Mouse (Mus musculus) lung, postnatal 25 days (tissue): ENCODE measurements at regions not wholly inside any gene's neighbourhood (a gene's known extent, or its start where the extent isn't known, plus 50 kb on each side); places are given as distances from the start of the nearest gene placed in this dataset.

Experiments
- DNase-seq: peaks from one replicate; pipeline ENCODE4 v3.0.0; 2022; ENCODE audit warnings: low spot score

DNA sequence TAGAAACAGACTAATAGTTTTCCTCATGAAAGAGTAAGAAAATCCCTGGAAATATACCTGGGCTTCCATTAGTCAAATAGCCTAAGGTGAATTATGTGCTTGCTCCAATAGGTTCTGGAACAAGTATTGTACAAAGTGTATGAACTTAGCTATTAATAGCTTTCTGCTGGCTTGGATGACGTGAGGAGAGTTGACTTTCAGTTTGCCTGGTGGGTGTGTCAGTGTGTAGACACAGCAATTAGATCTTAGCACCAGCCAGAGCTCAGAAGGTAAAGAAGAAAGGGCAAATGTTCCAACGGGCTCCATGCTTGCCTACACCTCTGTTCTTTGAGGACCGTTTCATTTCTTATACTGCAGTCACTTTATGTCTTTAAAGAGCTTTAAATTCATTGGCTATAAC is 654.8 kb upstream of the Mef2c start:
- no peak for DNase-seq

DNA sequence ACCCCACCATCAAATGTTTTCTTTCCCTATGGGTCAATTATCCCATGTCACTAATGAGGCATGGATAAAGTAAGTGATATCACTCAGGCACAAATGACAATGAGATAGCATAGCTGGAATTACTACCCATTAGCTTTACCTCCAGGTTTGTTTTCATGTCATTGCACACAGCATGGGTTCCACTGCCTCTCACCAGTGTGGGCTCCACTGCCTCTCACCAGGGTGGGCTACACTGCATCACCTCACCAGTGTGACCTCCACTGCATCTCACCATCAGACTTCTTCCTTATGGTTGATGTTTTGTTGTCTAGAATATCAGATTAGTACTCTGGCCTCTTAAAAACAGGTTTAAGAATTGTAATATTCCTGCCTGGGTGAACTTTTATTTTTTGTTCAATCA is 634.0 kb upstream of the Mef2c start:
- no peak for DNase-seq

DNA sequence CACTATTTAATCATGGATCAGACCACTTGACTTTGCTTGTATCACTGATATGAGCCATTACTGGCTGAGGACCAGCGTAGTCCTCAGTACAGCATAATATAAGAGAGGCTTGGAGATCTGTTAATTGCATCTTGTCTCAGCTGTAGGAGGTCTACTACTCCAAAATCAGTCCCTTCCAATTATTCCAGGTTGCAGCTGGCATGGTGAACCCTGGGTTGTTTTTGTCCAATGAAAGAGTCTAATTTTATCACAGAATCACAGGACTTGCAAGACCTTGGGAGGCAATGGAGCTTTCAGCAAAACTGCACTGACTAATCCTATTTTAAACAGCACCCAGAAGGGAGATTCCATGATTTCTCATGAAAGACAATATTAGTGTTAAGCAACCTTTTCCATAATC is 629.7 kb upstream of the Mef2c start:
- DNase-seq, result no peak

DNA sequence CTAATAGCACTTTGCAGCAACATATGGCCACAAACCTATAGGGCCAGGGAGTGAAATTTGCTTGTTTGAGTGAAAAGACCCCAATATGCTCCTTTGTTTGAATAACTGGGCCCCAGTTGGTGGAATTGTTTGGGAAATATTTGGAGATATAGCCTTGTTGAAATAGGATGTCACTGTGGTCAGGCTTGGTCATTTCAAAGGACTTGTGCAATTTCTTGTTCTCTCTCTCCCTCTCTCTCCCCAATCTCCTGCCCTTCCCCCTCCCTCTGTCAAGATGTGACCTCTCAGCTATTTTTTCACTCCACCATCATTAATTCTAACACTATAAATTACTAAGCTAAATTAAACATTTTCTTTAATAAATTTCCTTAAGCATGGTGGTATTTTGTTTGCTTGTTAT is 620.5 kb upstream of the Mef2c start:
- DNase-seq, result no peak

DNA sequence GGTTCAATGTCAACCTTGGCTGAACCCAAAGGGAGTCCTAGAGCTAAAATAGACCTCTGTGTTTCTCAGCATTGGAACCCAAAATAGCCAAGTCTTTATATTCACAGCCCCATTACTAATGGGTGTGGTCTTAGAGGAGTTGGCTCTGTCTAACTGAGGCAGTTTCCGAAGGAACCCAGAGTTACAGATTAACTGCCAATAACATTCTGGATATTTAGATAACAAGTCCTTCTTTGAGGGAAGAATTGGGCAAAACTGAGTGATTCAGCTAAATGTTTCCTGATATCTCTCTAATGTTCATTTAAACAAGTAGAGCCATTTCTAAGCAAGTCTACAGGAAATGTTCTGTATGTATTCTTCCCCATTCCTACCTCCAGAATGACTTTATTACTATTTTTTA is 615.1 kb upstream of the Mef2c start:
- DNase-seq, result no peak

DNA sequence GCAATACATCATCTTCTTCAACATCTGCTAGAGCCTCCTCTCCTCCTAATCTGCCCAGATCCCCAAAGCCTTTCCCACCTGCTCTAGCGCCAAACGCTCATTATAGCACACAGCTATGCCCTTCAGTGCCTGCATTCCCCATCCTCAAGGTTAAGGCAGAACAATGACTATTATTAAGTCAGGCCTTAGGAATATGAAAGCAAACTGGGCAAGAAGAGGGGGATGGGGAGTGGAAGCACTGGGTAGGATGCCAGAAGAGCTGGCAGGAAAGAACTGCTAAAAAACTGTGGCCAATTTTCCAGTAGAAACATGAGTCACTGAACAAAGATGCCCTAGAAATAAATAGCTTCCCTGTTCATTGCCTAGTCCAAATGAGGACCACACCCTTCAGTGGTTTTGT is 611.1 kb upstream of the Mef2c start:
- DNase-seq, result no peak

DNA sequence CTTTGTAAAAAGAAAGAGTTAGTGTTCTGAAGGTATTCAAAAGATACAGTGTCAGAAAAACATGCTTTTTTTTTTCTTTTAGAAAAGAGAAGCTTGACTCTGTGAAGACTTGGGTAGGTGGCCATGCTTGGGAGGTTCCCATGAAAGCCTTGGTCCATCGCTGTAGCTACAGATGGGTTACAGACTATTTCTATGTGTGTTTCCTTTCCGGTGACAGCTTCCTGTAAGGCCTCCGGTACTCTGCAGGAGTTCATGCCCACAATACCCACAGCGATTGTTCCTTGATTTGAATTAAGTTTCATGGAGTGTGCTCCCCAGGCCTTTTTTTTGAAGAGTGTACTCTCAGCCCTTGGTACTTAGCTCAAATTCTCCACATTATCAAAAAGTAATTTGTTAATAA is 604.1 kb upstream of the Mef2c start:
- peak; percentile 16 for DNase-seq

DNA sequence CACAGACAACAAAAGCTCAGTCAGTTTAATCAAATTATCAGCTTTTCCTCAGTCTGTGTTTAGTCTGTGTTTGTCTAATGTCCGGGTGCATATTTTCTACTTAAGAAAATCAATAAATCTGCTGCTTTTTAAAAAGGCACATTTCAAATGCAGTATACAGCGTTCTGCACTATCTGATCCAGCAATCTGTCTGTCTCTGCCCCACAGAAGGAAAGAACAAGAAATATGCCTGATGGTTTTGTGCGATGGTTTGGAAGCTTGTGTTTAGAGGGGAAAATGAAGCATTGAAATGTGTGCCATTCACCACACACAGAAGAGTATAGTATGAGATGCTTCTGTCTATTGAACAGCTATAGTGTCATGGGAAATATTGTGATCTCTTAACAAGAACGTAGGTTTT is 601.7 kb upstream of the Mef2c start:
- DNase-seq, result no peak

DNA sequence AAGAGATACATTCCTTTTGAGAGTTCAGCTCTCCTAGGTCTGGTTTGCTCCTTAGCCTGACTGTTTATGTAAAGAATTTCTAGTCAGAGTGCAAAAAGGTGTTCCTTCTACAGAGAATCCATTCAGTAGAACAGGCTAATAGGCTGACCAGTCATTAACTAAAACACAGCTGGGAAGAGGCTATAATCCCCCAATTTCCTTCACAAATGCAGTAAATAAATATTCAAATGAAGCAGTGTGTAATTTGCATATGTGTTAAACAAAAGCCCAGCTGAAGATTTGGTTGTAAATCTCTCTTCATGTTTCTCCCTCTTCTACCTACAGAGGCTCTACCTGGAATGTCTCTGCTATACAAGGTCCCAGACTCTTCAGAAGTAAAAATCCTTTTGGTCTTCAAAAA is 600.2 kb upstream of the Mef2c start:
- DNase-seq, result no peak

DNA sequence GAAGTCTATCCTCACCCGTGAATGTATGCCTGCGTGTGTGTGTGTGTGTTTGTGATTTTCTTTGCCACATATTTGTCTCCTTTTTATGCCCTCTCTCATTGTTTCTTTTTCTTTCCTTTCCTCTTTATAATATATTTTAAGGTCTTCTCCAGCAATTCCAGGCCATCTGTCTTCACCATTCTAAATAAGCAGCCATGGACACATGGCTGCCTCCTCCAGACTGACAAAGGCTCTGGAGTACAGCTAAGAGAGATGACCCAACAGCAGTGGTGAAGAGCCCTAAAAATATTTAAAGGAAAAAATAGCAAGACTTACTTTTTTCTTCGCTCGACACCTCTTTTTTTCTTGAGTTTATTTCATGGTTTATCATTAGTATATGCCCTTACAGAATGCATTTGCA is 596.1 kb upstream of the Mef2c start:
- no peak for DNase-seq

DNA sequence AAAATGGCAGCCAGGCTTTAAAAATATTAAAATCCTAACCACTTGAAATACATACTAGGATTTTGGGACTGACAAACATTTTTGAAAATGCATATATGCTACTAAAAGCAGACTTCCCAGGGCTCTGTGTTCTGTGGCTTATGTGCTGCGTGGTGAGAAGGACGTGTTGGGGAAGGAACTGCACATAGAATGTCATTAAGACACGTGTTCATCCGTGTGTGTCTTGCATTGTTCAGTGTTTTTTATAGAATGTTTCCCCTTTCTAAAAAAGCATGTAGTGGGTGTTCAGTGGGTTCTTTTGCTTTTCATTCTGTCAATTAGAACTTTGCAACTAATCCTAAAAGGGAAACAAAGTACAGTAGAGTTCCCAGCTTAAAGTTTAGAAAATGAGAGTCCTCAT is 594.7 kb upstream of the Mef2c start:
- peak; percentile 10 for DNase-seq

DNA sequence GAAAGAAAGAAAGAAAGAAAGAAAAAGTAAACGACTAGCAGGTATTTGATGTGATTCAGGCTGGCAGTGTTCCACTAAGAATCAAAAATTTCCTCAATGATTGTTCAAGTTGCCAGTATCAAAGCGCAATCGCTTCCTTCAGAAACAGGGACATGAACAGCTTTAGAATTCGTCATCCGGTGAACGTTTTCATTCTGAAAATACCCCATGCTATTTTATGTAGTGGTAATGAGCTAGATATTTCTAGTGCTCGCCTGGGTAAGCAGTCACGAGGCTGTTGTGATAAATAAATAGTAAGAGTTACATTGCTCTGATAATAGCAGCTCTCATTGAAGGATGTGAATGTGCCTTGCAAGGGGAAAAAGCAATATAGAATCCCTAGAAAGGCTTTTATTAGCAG is 591.0 kb upstream of the Mef2c start:
- no peak for DNase-seq

DNA sequence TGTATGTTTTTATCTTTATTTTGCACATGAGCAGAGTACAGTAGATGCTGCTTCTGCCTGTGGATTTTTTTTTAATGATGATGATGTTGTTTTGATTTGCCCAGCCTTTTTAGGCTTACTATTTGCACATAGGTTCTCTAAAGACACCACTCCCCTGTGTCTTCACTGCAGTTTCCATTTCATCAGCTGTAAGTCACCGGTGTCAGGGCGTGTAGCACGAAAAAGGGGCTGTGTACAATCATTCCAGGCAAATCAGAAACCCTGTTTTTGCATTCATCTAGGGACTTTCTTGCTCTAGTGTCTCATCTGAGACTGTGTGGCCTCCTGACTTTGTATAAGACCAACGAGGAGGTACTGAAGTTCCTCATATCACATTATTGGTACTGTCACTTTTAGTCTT is 588.6 kb upstream of the Mef2c start:
- peak; percentile 18 for DNase-seq

DNA sequence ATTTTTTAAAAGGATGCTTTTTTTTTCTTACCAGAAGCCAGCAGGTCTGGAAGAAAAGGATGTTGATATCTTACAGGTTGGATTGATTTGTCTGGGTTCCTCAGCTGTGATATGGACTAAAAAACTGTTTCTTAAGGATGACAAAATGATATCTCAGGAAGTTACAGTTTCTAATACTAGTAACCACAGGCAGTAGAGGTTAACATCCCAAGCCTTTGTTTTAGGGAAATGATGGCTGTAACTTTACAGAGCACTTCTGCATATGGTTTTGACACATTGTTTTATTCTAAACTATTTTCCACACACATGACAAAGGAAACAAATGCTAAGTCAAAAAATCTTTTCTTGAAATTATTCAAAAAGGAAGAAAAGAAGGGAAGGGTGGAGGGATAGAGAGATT is 573.8 kb upstream of the Mef2c start:
- no peak for DNase-seq

DNA sequence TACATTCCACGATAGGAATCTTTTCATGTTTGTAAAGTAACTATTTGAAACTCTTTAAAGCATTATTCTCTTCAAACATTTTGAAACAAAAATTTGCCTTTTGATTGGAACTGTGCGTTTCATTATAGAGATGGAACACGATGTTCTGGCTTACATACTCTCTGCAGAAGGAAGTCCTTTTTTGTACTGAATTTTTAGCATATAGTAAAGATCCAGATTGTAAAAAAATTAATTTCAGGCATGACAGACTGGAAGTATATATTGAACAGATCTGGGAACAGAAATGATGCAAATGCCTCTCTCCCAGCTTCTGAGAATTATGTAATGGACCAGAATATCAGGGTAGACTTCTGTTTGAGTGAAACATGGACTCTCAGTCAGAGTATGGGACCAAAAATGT is 566.0 kb upstream of the Mef2c start:
- DNase-seq, result no peak

DNA sequence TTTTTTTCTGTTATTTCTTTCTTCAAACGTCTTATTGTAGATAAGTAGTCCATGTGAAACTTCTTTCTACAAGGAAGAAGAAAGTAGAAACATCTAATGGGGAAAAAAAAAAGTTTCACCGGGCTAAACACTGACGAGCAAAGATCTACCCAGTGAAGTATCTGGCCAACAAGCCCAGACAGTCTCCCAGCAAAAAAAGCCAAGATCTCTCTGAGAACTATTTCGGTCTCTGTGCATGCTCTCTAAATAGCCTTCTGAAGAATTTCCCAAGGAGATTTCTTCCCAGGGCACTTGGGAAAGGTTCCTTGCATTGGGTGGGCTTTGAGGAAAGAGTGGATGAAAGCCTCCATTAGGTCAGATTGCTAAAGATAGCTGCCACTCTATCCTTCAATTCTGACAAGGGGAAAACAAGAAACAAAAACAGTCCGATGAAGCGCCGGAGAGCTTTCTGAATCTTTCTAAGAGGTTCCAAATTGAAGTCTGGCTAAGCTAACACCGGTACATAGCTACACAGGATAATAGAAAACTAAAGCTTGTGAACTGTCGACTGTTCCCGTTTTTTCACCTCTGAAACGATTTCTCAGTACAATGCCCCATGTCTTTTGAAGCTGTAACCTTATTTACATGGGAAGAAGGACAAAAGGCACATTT is 561.0 kb upstream of the Mef2c start:
- DNase-seq, result no peak

DNA sequence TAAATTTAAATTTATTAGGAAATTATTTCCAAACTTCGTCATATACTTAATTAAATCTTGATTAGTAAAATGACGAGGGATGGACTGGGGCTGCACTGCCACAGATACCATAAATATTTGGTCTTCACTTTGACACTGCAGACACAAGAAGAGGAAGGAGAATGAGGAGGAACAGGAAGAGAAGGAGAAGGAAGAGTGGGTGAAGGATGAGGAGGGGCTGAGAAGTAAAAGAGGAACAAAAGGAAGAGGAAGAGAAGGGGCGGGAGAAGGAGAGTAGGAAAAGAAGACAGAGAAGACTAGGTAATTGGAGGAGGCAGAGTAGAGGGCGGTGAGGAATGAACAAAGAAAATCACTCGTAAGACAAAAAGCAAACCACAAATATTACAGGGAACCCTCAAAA is 556.9 kb upstream of the Mef2c start:
- DNase-seq, result no peak

DNA sequence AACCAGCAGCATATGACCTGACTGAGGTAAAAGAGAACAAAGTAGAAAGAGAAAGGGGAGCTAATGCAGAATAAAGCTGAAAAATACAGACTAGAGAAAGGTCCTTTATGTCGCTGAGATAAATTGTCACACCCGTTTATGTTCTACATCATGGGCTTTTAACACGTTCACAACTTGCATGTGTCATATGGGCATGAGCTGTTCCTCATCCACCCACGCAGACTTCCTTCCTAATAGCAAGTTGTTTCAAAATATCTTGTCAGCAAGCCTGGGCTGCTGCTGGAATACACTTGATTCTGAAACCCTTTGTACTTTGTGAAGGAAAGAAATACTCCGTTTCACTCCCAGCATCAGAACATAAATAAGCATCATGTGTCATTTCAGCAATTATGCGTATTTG is 554.3 kb upstream of the Mef2c start:
- peak; percentile 51 for DNase-seq

DNA sequence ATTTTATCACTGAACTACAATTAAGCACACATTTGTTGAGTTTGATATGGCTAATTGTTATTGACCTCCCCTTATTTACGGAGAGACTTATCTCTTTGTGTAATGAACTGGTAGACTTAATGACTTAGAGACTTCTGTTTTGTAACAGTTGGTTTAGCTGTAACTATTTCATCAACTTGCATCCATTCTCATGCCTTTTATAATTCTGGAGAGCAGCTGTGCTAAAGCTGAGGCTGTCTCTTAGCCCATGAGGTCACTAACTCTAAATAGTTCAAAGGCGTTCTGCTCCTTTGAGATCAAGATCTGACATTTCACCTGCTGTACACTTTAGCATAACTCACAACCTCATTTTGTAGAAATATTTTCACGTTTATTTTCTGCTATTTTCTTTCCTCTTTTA is 541.5 kb upstream of the Mef2c start:
- DNase-seq, result no peak

DNA sequence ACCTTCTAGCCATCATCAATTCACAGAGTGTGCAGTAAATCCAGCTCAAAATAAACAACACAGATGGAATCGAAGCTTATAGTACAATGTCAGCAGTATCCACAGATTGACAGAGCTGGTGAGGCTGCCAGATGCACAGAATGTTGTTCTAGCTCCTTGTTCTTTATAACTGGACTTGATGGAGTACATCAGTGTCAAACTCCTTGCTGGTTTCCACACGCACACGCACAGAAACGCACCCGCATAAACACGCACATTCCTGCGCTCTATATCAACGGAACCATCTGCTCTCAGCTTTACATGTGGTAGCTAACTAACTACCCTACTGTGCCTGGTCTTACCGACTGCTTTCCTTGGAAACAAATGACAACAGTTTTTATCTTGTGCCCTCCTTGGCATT is 532.1 kb upstream of the Mef2c start:
- no peak for DNase-seq

DNA sequence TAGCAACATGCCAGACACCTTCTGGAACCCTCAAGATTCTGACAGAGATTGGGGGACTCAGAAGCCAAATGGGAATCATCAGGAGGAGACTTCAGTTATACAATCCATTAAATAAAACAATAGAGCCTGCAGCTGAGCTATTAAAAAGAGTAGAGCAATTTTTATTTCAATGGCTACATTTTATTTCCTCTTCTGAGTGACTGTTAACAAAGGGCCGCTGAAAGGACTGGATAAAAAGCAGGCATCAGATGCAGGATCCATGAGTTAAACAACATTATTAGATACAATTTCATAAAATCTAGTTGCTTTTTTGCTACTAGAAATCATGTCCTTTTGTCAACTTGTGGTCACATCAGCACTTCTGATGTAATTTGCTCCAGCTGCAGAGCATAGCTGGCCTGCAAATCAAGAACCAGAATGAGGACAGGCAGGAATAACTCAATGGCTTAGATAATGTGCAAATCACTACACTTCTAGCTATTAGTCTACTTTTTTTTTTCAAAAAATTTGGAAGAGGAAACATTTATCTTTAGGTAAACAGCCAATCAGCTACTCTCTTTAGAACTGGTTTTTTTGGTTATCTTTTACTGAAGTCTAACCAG is 529.5 kb upstream of the Mef2c start:
- no peak for DNase-seq

DNA sequence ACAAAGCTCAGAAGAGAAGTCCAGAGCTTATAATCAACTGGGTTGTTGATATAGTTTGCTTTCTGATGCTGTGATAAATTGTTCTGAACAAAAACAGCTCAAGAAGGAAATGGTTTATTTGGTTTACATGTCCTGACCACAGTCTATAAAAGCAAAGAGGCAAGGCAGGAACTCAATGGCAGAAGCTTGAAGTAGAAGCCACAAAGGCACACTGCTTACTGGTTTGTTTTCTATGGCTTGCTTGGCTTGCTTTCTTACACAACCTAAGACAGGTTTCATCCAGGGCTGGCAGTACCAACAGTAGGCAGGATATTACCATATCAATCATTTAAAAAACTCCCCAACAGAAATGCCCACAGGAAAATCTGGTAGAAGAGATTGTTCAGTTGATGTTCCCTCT is 502.7 kb upstream of the Mef2c start:
- no peak for DNase-seq

DNA sequence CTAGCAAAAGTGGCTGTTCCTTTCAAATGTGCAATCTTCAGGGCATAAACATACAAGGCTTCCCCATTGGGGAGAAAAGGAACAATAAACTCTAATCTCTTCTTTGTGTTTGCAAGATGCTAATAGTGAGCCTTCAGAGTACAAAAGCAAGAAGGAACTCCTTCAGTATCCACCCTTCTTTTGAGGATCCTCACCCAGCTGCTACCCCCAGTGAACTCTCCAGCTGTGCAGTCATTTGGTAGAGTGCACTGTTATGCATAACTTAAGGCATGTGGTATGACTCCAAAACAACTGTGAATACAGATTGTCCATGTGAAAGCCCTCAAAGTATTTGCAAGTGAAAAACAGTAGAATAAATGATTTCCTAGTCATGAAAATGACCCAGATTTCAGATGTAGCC is 487.1 kb upstream of the Mef2c start:
- no peak for DNase-seq

DNA sequence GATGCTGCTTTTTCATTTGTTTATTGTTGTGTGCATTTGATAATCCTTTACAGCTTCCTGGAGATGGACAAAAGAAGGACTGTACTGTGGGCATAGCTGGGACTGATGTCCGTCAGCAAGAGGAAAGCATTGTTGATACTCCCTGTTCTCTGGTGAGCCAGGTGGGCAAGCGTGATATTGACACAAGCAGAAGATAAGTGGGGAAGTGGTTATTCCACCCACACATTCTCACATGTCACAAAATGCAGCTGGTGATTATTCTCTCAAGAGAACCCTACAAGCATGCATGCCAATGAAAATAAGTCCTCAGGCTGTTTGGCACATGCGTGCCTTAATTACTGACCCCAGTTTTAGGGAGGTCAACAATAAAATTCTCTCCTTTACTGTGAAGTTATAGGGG is 483.0 kb upstream of the Mef2c start:
- DNase-seq, result peak; percentile 22

DNA sequence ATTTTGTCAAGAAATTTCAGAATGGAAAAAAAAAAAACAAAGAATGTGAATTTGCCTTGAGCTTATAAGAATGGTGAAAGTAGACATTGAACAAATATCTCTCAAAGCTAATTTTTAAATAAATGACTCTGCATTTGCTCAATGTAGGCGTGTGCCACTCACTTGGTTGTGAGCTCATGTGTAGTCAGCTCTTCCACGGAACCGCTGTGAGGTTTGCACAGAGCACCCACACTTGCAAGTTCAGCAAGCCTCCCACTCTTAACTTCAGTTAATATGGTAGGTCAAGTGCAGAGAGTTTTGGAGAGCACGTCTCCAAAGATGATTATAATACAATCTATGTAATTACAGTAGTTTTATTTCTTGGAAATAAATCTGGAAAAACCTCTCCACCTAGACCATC is 479.9 kb upstream of the Mef2c start:
- DNase-seq, result no peak
